Mouse (Mus musculus): ENCODE measurements at regions not wholly inside any gene's neighbourhood (a gene's known extent, or its start where the extent isn't known, plus 50 kb on each side); places are given as distances from the start of the nearest gene placed in this dataset.

- TF ChIP-seq POLR2A (IDR thresholded peaks at IDR 0.05; ENCODE audit: insufficient read depth, low read length) = no peak
- TF ChIP-seq EP300 (IDR thresholded peaks at IDR 0.05; ENCODE audit: insufficient read depth, low read depth, low read length) = no peak
- TF ChIP-seq CTCF (IDR thresholded peaks at IDR 0.05; ENCODE audit: low read depth, low read length) = no peak
Measured at GRCm38 (mm10) chr5:126096616-126097261, 565.2 kb downstream of the Tmem132b start.

Data from ES-Bruce4 (cell line).